Mouse (Mus musculus) MEL (cell line): Measurements from ENCODE around the gene Zfp790. TPM values are rescaled to one million over a fixed set of nuclear protein-coding genes. Genes with fewer than 3 reads are reported as not detected.

Source experiments
- DNase-seq: peaks from one replicate; pipeline ENCODE4 v3.0.0; 2011; ENCODE audit warnings: low read depth, low spot score
- H3K27ac ChIP-seq: 2 replicates; pipeline ENCODE4 v1.5.1; 2012; ENCODE audit warnings: low read depth, mild to moderate bottlenecking, control low read depth, low read length, moderate library complexity; ENCODE audit not compliant: control insufficient read depth
- H3K27me3 ChIP-seq, 2 experiments: fragments of 150-350 bp in 1 of 2; sonication (generic) in 1 of 2; 2 replicates each; pipeline ENCODE4 v1.6.1; 2012; ENCODE audit warnings: low read length in 2 of 2, mild to moderate bottlenecking in 2 of 2, improper control_type of control experiment in 1 of 2, moderate library complexity in 1 of 2; ENCODE audit not compliant: insufficient read depth in 2 of 2, control insufficient read depth in 1 of 2
- H3K36me3 ChIP-seq, 2 experiments: 2 replicates each; pipeline ENCODE4 v1.6.1; 2012 to 2014; ENCODE audit warnings: low read length in 2 of 2, improper control_type of control experiment in 1 of 2, inconsistent platforms in 1 of 2, mild to moderate bottlenecking in 1 of 2; ENCODE audit not compliant: insufficient read depth in 2 of 2, control insufficient read depth in 1 of 2
- H3K4me1 ChIP-seq, 2 experiments: fragments of 150-350 bp in 1 of 2; sonication (generic) in 1 of 2; 2 replicates each; pipeline ENCODE4 v1.6.1; 2012; ENCODE audit warnings: low read length in 2 of 2, improper control_type of control experiment in 1 of 2, mild to moderate bottlenecking in 1 of 2; ENCODE audit not compliant: insufficient read depth in 2 of 2, control insufficient read depth in 1 of 2
- H3K4me3 ChIP-seq, 2 experiments: fragments of 150-350 bp in 1 of 2; sonication (generic) in 1 of 2; 2 replicates each; pipeline ENCODE4 v1.5.1; 2012; ENCODE audit warnings: low read depth in 2 of 2, low read length in 2 of 2, mild to moderate bottlenecking in 2 of 2, moderate library complexity in 2 of 2, control low read depth in 1 of 2, improper control_type of control experiment in 1 of 2; ENCODE audit not compliant: control insufficient read depth in 1 of 2, insufficient read depth in 1 of 2
- H3K79me2 ChIP-seq: 2 replicates; pipeline ENCODE4 v1.6.1; 2012; ENCODE audit warnings: mild to moderate bottlenecking, low read length, moderate library complexity; ENCODE audit not compliant: control insufficient read depth, poor library complexity, insufficient read depth
- H3K9ac ChIP-seq: 2 replicates; pipeline ENCODE4 v1.6.1; 2012; ENCODE audit warnings: low read depth, mild to moderate bottlenecking, control low read depth, low read length, moderate library complexity; ENCODE audit not compliant: control insufficient read depth, poor library complexity, severe bottlenecking
- H3K9me3 ChIP-seq: fragments of 150-350 bp; sonication (generic); replicated peaks from 2 replicates; pipeline ENCODE4 v1.6.1; 2012; ENCODE audit warnings: mild to moderate bottlenecking, low read length, improper control_type of control experiment, moderate library complexity; ENCODE audit not compliant: insufficient read depth
- CHD1 ChIP-seq: IDR thresholded peaks from 2 replicates; pipeline ENCODE4 v1.6.1; 2012; ENCODE audit warnings: low read depth, mild to moderate bottlenecking, inconsistent platforms, low read length, improper control_type of control experiment
- CTCF ChIP-seq, 3 experiments: IDR thresholded peaks in 2 of 3; conservative IDR thresholded peaks in 1 of 3; 2 replicates each; pipeline ENCODE4 v1.5.1; 2011 to 2012; ENCODE audit warnings: low read length in 3 of 3, low read depth in 2 of 3, mild to moderate bottlenecking in 2 of 3, improper control_type of control experiment in 1 of 3, inconsistent platforms in 1 of 3, mixed read lengths in 1 of 3, moderate library complexity in 1 of 3; ENCODE audit not compliant: control insufficient read depth in 1 of 3, insufficient read depth in 1 of 3, poor library complexity in 1 of 3, severe bottlenecking in 1 of 3
- EP300 ChIP-seq, 2 experiments: IDR thresholded peaks; 2 replicates each; pipeline ENCODE4 v1.6.1; 2011; ENCODE audit warnings: improper control_type of control experiment in 2 of 2, low read length in 2 of 2, low read depth in 1 of 2, mild to moderate bottlenecking in 1 of 2
- ETS1 ChIP-seq: IDR thresholded peaks from 2 replicates; pipeline ENCODE4 v1.6.1; 2012; ENCODE audit warnings: low read depth, mild to moderate bottlenecking, inconsistent platforms, low read length, improper control_type of control experiment, moderate library complexity
- GABPA ChIP-seq: IDR thresholded peaks from 2 replicates; pipeline ENCODE4 v1.6.1; 2012; ENCODE audit warnings: low read depth, mild to moderate bottlenecking, inconsistent platforms, low read length, improper control_type of control experiment, moderate library complexity
- HCFC1 ChIP-seq: IDR thresholded peaks from 2 replicates; pipeline ENCODE4 v1.6.1; 2012; ENCODE audit warnings: low read depth, mild to moderate bottlenecking, inconsistent platforms, low read length, improper control_type of control experiment, moderate library complexity
- JUND ChIP-seq: IDR thresholded peaks from 2 replicates; pipeline ENCODE4 v1.6.1; 2011; ENCODE audit warnings: low read depth, mild to moderate bottlenecking, improper control_type of control experiment, low read length
- KAT2A ChIP-seq: conservative IDR thresholded peaks from 2 replicates; pipeline ENCODE4 v1.6.1; 2012; ENCODE audit warnings: low read depth, low read length, improper control_type of control experiment, inconsistent platforms
- MAFK ChIP-seq: IDR thresholded peaks from 2 replicates; pipeline ENCODE4 v1.6.1; 2011; ENCODE audit warnings: low read depth, mild to moderate bottlenecking, low read length, improper control_type of control experiment, borderline replicate concordance
- MAX ChIP-seq: IDR thresholded peaks from 2 replicates; pipeline ENCODE4 v1.6.1; 2011; ENCODE audit warnings: low read length, improper control_type of control experiment
- MXI1 ChIP-seq: IDR thresholded peaks from 2 replicates; pipeline ENCODE4 v1.6.1; 2011; ENCODE audit warnings: mild to moderate bottlenecking, low read depth, low read length, improper control_type of control experiment
- MYB ChIP-seq: IDR thresholded peaks from 2 replicates; pipeline ENCODE4 v1.6.1; 2011; ENCODE audit warnings: mild to moderate bottlenecking, low read depth, low read length, improper control_type of control experiment
- NRF1 ChIP-seq: IDR thresholded peaks from 2 replicates; pipeline ENCODE4 v1.6.1; 2014; ENCODE audit warnings: low read depth, mild to moderate bottlenecking, inconsistent platforms, low read length, improper control_type of control experiment, moderate library complexity; ENCODE audit not compliant: poor library complexity, insufficient read depth, severe bottlenecking
- POLR2AphosphoS2 ChIP-seq: IDR thresholded peaks from 2 replicates; pipeline ENCODE4 v1.6.1; 2011; ENCODE audit warnings: low read length, improper control_type of control experiment
- POLR2AphosphoS5 ChIP-seq: IDR thresholded peaks from 2 replicates; pipeline ENCODE4 v1.6.1; 2012; ENCODE audit warnings: low read depth, borderline replicate concordance, mild to moderate bottlenecking, inconsistent platforms, low read length, moderate library complexity, mixed read lengths
- RAD21 ChIP-seq: IDR thresholded peaks from 2 replicates; pipeline ENCODE4 v1.6.1; 2011; ENCODE audit warnings: mild to moderate bottlenecking, low read depth, low read length, improper control_type of control experiment
- RCOR1 ChIP-seq: IDR thresholded peaks from 2 replicates; pipeline ENCODE4 v1.6.1; 2012; ENCODE audit warnings: low read depth, mild to moderate bottlenecking, inconsistent platforms, low read length, improper control_type of control experiment
- SMC3 ChIP-seq: IDR thresholded peaks from 2 replicates; pipeline ENCODE4 v1.6.1; 2011; ENCODE audit warnings: low read depth, low read length, improper control_type of control experiment
- TAL1 ChIP-seq: IDR thresholded peaks from 2 replicates; pipeline ENCODE4 v1.6.1; 2012; ENCODE audit warnings: mild to moderate bottlenecking, inconsistent platforms, low read length, moderate library complexity, mixed read lengths
- UBTF ChIP-seq: IDR thresholded peaks from 2 replicates; pipeline ENCODE4 v1.6.1; 2012; ENCODE audit warnings: low read depth, mild to moderate bottlenecking, inconsistent platforms, low read length, improper control_type of control experiment, moderate library complexity, borderline replicate concordance; ENCODE audit not compliant: insufficient read depth
- USF1 ChIP-seq: IDR thresholded peaks from 2 replicates; pipeline ENCODE4 v1.6.1; 2014; ENCODE audit warnings: low read depth, mild to moderate bottlenecking, inconsistent platforms, low read length, improper control_type of control experiment, moderate library complexity
- USF2 ChIP-seq, 2 experiments: IDR thresholded peaks; 2 replicates each; pipeline ENCODE4 v1.6.1; 2011 to 2012; ENCODE audit warnings: improper control_type of control experiment in 2 of 2, low read length in 2 of 2, borderline replicate concordance in 1 of 2, inconsistent platforms in 1 of 2, low read depth in 1 of 2, mild to moderate bottlenecking in 1 of 2; ENCODE audit not compliant: insufficient read depth in 1 of 2
- ZC3H11A ChIP-seq: IDR thresholded peaks from 2 replicates; pipeline ENCODE4 v1.6.1; 2012; ENCODE audit warnings: low read depth, mild to moderate bottlenecking, inconsistent platforms, low read length, improper control_type of control experiment
- ZKSCAN1 ChIP-seq: IDR thresholded peaks from 2 replicates; pipeline ENCODE4 v1.6.1; 2012; ENCODE audit warnings: low read depth, mild to moderate bottlenecking, inconsistent platforms, low read length, improper control_type of control experiment, moderate library complexity
- ZMIZ1 ChIP-seq: IDR thresholded peaks from 2 replicates; pipeline ENCODE4 v1.6.1; 2012; ENCODE audit warnings: low read depth, mild to moderate bottlenecking, inconsistent platforms, low read length, improper control_type of control experiment, moderate library complexity
- polyA plus RNA-seq, 2 experiments: library from polyadenylated mRNA; stranded (reverse) in 1 of 2; unstranded in 1 of 2; fragments of >175 nt in 1 of 2; fragments of >200 nt in 1 of 2; gene quantifications; 2 replicates each; pipeline versions ENCODE4 v1.2.1 to v1.2.4; 2012; ENCODE audit warnings: low replicate concordance in 2 of 2, low read depth in 1 of 2; ENCODE audit not compliant: insufficient read length in 2 of 2, insufficient read depth in 1 of 2, missing spikeins in 1 of 2
- total RNA-seq: library from RNA; depleted of rRNA; stranded (reverse); fragments of 300-350 nt; gene quantifications from 2 replicates; pipeline ENCODE4 v1.2.3, GENCODE M21; 2012

Zfp790 gene
- total and polyA plus RNA-seq, 3 experiments: 3.8 to 4.9 TPM; not detected in 1

DNA sequence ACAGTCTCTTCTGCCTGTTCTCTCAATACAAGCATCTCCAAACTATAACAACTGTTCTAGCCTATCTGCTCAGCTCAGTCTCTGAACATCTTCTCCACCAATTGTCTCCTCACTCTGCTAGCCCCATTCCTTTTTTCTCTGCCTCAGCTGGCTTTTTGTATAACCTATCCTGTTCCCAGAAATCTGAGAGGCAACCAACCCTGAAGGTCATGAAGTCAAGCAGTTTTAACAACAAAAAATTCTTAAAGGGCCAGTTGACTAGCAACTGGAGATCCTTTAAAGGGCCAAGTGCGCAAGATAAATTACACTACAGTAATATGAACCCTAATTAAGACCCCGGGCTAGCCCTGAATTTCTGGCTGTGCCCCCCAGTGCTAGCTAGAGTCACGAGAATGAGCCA lies 41.5 kb upstream of the Zfp790 start:
- Histone ChIP-seq H3K27ac (no peak overlapping the region), H3K4me3 (no peak overlapping the region), H3K36me3 (peaks cover 7 to 28% of the 10 kb centered on the region in 2 experiments), H3K9me3 (no peaks in the 10 kb centered on the region), H3K9ac (no peak overlapping the region), H3K4me1 (peaks cover 2 to 6% of the 10 kb centered on the region in 2 experiments; a peak in 2 of 4 replicates), H3K79me2 (peaks cover 11% of the 10 kb centered on the region), H3K27me3 (no peaks in the 10 kb centered on the region)
- no peak for TF ChIP-seq JUND
- TF ChIP-seq MYB: no peak
- TF ChIP-seq ZMIZ1: no peak
- no peak for TF ChIP-seq MAFK
- TF ChIP-seq MXI1: no peak
- no peak for TF ChIP-seq POLR2AphosphoS5
- no peak for TF ChIP-seq POLR2AphosphoS2
- no peak for DNase-seq

GRCm38 (mm10) chr7:29776568-29776967 lies 39.3 kb upstream of the Zfp790 start:
- no peaks in the 10 kb centered on the region for H3K4me1 ChIP-seq
- no peak overlapping the region for H3K27ac ChIP-seq
- no peaks in the 10 kb centered on the region for H3K27me3 ChIP-seq
- H3K4me3 ChIP-seq: no peak overlapping the region
- no peak for DNase-seq
- no peak overlapping the region for H3K9ac ChIP-seq
- no peak for TF ChIP-seq GABPA
- no peak for TF ChIP-seq RAD21
- no peak for TF ChIP-seq SMC3
- TF ChIP-seq USF2 (IDR thresholded peaks at IDR 0.05; ENCODE audit: borderline replicate concordance in 1 of 2, insufficient read depth in 1 of 2, low read depth in 1 of 2, low read length in 2 of 2): no peak
- no peak for TF ChIP-seq EP300 (IDR thresholded peaks at IDR 0.05; ENCODE audit: low read depth in 1 of 2, low read length in 2 of 2)
- no peak for TF ChIP-seq ETS1
- TF ChIP-seq USF1: no peak
- TF ChIP-seq TAL1: no peak
- no peak for TF ChIP-seq ZC3H11A
- TF ChIP-seq UBTF: no peak
- TF ChIP-seq MYB: no peak
- TF ChIP-seq CTCF (IDR thresholded peaks at IDR 0.05 in 2 of 3, conservative IDR thresholded peaks at IDR 0.05 in 1 of 3; ENCODE audit: control insufficient read depth in 1 of 3, insufficient read depth in 1 of 3, low read depth in 2 of 3, low read length in 3 of 3, poor library complexity in 1 of 3, severe bottlenecking in 1 of 3): no peak
- no peak for TF ChIP-seq NRF1
- TF ChIP-seq KAT2A: no peak
- TF ChIP-seq CHD1: no peak
- TF ChIP-seq RCOR1: no peak
- TF ChIP-seq ZKSCAN1: no peak
- no peak for TF ChIP-seq MAX
- TF ChIP-seq HCFC1: no peak
- no peaks in the 10 kb centered on the region for H3K9me3 ChIP-seq
- peaks cover 0 to 28% of the 10 kb centered on the region in 2 experiments; a peak in 2 of 4 replicates for H3K36me3 ChIP-seq
- H3K79me2 ChIP-seq: no peaks in the 10 kb centered on the region
